Mouse (Mus musculus) bone marrow, adult 2 months (tissue): ENCODE results near the gene Ski.

Experiments
- CTCF ChIP-seq: fragments of 200-500 bp; IDR thresholded peaks from 2 replicates; pipeline ENCODE4 v1.5.1; 2011; ENCODE audit warnings: low read length, control low read depth; ENCODE audit not compliant: control insufficient read depth, insufficient read depth
- POLR2A ChIP-seq: fragments of 200-500 bp; IDR thresholded peaks from 2 replicates; pipeline ENCODE4 v1.6.1; 2011; ENCODE audit warnings: low read depth, mild to moderate bottlenecking, control low read depth, low read length, borderline replicate concordance; ENCODE audit not compliant: control insufficient read depth

DNA sequence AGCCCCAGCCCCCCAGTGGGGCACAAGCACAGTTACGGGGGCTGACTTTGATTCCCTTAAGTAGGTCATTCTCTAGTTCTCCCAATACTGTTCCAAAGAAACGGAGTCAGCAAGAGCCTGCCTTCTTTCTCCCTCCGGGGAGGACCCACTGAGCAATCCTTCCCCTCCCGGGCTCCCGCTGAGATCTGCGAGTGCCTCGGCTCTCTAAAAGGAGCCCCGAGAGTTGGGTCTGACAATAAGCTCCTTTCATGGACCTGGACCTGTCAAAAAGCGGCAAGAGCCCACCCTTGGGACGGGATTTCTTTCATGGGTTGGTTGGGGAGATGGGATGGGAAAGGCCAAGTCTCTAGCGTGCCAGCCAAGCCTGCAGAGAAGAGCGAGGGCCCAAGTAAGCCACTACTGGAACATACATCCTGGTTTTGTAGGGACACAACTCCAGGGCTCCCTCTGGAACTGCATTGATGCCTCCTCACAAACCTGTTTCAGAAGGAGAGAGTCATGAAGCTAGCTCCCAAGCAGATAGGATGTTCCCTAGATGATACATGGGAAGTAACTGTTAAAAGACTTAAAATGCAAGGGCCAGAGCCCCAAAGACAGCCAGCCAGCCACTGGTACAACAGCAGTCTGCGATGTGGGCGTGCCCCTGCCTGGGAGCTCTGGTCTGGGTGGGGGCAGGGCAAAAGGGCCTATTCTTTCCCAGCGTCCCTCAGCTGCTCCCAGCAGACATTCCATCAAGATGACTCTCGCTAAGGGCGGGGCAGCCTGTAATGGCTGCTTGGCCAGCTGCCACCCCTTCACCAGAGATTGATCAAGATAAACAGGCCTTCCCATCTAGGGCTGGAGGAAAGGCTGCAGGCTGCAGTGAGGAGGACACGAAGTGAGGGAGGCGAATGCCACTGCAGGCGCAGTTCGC lies 49.2 kb downstream of the Ski start:
- TF ChIP-seq CTCF (no peak), POLR2A (no peak)
